Mouse (Mus musculus) urinary bladder, postnatal 25 days (tissue): ENCODE results near the gene Adra2c.

Experiments
- DNase-seq: peaks from one replicate; pipeline ENCODE4 v3.0.0; 2022; ENCODE audit warnings: low spot score

Gene Adra2c

DNA sequence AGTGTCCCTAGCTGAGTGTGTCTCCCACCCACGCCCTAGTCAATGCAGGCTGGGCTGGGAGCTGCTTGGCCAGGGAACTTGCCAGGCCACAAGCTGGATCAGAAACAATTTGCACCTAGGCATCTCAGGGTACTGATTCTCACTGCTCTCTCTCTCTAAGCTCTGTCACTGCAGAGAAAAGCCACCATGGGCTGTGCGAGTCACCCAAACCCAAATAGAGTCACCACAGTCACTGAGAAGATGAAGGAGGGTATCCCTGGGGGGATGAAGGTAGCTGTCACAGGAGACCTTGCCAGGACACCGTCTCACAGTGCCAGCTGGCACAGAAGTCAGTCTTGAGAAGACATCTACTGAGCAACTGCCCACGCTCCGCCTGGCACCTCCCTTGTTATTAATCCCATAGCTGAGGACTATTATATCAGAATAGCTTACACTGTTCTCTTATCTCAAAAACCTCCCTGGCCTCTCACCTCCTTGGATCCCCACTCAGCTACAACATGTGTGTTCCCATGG lies 33.7 kb downstream of the Adra2c start:
- DNase-seq, result no peak

GRCm38 (mm10) chr5:35313231-35313821 lies 35.2 kb downstream of the Adra2c start:
- no peak for DNase-seq

- DNase-seq, result no peak
Measured at GRCm38 (mm10) chr5:35313826-35314586, 35.9 kb downstream of the Adra2c start.

DNA sequence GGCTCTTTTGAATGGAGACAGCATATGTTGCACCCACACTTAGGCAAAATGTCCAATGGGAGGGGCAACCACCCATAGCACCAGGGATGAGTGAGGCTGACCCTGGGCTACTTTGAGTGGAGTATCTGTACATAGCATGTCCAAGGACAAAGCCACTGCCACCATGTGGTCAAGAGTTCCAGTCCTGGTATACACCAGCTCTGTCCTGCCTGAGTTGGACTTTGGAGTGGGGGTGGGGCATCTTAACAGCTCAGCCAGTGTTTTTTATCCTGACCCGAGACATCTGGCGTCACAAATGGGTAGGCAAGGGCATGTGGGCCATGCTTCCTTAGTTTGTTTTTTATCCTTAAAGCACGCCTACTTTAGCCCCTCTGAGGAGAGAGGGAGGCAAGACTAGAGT lies 36.5 kb downstream of the Adra2c start:
- DNase-seq, result no peak

DNA sequence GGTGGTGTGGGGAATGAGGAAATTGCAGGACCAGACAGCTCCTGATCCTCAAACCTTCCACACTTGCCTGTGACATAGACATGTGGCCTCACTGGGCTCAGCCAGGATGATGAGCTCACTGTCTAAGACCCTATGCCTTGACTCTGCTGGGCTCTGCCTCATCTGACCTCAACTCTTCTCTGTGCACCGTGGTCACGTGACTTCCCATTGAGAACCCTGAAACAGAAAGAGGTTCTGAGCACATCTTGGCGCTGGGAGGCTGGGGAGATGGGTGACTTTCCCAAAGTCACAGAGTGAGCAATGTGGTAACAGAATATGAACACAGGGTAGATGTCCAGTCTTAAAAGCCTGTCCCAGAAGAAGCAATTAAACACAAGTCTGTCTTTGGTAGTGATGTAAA lies 37.1 kb downstream of the Adra2c start:
- DNase-seq, result no peak

DNA sequence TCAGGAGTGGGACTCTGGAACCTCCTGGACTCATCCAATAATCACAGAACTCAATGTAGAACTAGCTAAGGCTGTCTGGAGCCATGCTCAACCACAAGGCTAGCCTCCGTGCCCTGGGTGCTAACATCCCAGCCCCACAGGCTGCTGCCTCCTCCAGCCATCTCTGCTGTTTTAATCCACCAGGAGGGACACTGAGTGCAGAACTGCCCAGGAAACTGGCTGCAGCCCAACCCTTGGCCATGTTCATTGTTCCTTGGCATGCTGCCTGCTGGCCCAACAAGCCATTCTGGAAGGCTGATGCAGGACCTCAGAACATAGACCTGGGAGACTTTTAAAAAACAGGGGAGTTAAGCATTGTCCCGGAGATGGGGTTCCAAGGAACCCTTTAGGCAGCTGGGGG lies 42.5 kb downstream of the Adra2c start:
- DNase-seq, result peak; percentile 21

DNA sequence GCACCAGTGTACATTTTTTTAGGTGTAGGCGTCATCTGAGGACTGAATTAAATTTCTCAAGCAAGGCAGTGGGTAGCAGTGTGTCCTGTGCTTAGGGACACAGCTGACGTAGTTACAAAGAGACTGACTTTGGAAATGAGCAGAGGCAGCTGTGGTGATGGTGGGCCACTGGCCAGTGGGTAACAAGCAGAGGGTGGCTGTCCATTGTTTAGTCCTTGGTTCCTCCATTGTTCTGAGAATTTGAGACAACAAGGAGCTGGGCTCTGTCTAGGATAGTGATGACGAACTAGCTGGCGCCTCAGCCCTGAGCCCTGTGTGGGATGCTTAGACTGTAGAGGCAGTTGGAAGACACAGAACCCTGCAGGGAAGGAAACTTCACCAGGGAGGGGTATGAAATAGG lies 52.7 kb downstream of the Adra2c start:
- DNase-seq, result no peak
